Mouse (Mus musculus): Measurements from ENCODE around the gene Parp9. TPM values are rescaled to one million over a fixed set of nuclear protein-coding genes. Genes with fewer than 3 reads are reported as not detected.

Parp9 gene
- 37.4 TPM for polyA plus RNA-seq (2017; shearing (Covaris generic))

GRCm38 (mm10) chr16:35938211-35939151 is at the start of gene Parp9, which contains the start of gene Dtx3l:
TSS of gene Parp9 (plus strand) at chr16:35938470.
TSS of gene Dtx3l (minus strand) at chr16:35939151.

GRCm38 (mm10) chr16:35978450-35978849 is 40.2 kb downstream of the Parp9 start, which contains the start of gene Kpna1:
TSS of gene Kpna1 (plus strand) at chr16:35978750.

Other genes starting within 250 kb of the Parp9 start
- 24.0 TPM for gene Dirc2, start 169.1 kb upstream of the Parp9 start, polyA plus RNA-seq (2017; shearing (Covaris generic))
- 11.7 TPM for gene Hspbap1, start 168.1 kb upstream of the Parp9 start, polyA plus RNA-seq (2017; shearing (Covaris generic))
- 43.6 TPM for gene Parp14, start 66.9 kb upstream of the Parp9 start, polyA plus RNA-seq (2017; shearing (Covaris generic))
- gene Dtx3l, start 681 bp downstream of the Parp9 start, polyA plus RNA-seq (2017; shearing (Covaris generic)) = 22.8 TPM
- gene Kpna1, start 40.3 kb downstream of the Parp9 start, polyA plus RNA-seq (2017; shearing (Covaris generic)) = 214 TPM
- gene Wdr5b, start 102.7 kb downstream of the Parp9 start, polyA plus RNA-seq (2017; shearing (Covaris generic)) = 2.6 TPM
- 56.6 TPM for gene Fam162a, start 133.1 kb downstream of the Parp9 start, polyA plus RNA-seq (2017; shearing (Covaris generic))
- 20.7 TPM for gene Ccdc58, start 133.2 kb downstream of the Parp9 start, polyA plus RNA-seq (2017; shearing (Covaris generic))
- not detected for gene Csta1, start 192.8 kb downstream of the Parp9 start, polyA plus RNA-seq (2017; shearing (Covaris generic))
- gene Stfa2l1, start 218.3 kb downstream of the Parp9 start, polyA plus RNA-seq (2017; shearing (Covaris generic)) = not detected
- gene Gm5483, start 245.7 kb downstream of the Parp9 start, polyA plus RNA-seq (2017; shearing (Covaris generic)) = not detected